Mouse (Mus musculus) liver, adult 2 months (tissue): Measurements from ENCODE around the gene Acoxl. TPM values are rescaled to one million over a fixed set of nuclear protein-coding genes. Genes with fewer than 3 reads are reported as not detected.

ENCODE experiments used
- DNase-seq: peaks from one replicate; pipeline ENCODE4 v3.0.0-alpha.2; 2011; ENCODE audit warnings: low read depth, low spot score; ENCODE audit errors: extremely low read depth
- H3K27ac ChIP-seq: fragments of 200-500 bp; replicated peaks from 2 replicates; pipeline ENCODE4 v1.5.1; 2012; ENCODE audit warnings: low read depth, mild to moderate bottlenecking, control low read depth, inconsistent platforms, low read length; ENCODE audit not compliant: insufficient read depth
- H3K27me3 ChIP-seq: fragments of 200-500 bp; 2 replicates; pipeline ENCODE4 v1.6.1; 2012; ENCODE audit warnings: mild to moderate bottlenecking, moderate library complexity, low read length, inconsistent platforms; ENCODE audit not compliant: control insufficient read depth, insufficient read depth
- H3K36me3 ChIP-seq: fragments of 200-500 bp; 2 replicates; pipeline ENCODE4 v1.6.1; 2012; ENCODE audit warnings: low read length, inconsistent platforms; ENCODE audit not compliant: control insufficient read depth, insufficient read depth
- H3K4me1 ChIP-seq: fragments of 200-500 bp; 2 replicates; pipeline ENCODE4 v1.6.1; 2011; ENCODE audit warnings: low read length; ENCODE audit not compliant: control insufficient read depth, insufficient read depth
- H3K4me3 ChIP-seq: fragments of 200-500 bp; 2 replicates; pipeline ENCODE4 v1.5.1; 2011; ENCODE audit warnings: low read depth, mild to moderate bottlenecking, control low read depth, low read length, moderate library complexity; ENCODE audit not compliant: insufficient read depth
- H3K79me2 ChIP-seq: fragments of 200-500 bp; 2 replicates; pipeline ENCODE4 v1.6.1; 2012; ENCODE audit warnings: inconsistent platforms, mild to moderate bottlenecking, low read length, moderate library complexity; ENCODE audit not compliant: control insufficient read depth, insufficient read depth
- H3K9ac ChIP-seq: fragments of 200-500 bp; 2 replicates; pipeline ENCODE4 v1.6.1; 2012; ENCODE audit warnings: low read depth, mild to moderate bottlenecking, control low read depth, inconsistent platforms, low read length
- CTCF ChIP-seq: fragments of 200-500 bp; IDR thresholded peaks from 2 replicates; pipeline ENCODE4 v1.5.1; 2011; ENCODE audit warnings: low read depth, low read length, control low read depth
- POLR2A ChIP-seq: fragments of 200-500 bp; IDR thresholded peaks from 2 replicates; pipeline ENCODE4 v1.6.1; 2011; ENCODE audit warnings: low read length, control low read depth; ENCODE audit not compliant: insufficient read depth; ENCODE audit errors: extremely low read depth
- whole genome bisulfite sequencing: fragments of 180-500 bp; shearing (Covaris S2); methylation state at CpG from one replicate; pipeline ENCODE4 v1.1.7; 2018; 5-methylcytosine and 5-hydroxymethylcytosine counted together
- polyA plus RNA-seq: library from polyadenylated mRNA; depleted of rRNA; stranded (reverse); fragments of >200 nt; gene quantifications from 2 replicates; pipeline ENCODE4 v1.2.3, GENCODE M21; 2012
- total RNA-seq: library from RNA; depleted of rRNA; stranded (reverse); fragments of >200 nt; gene quantifications from 2 replicates; pipeline ENCODE4 v1.2.3, GENCODE M21; 2014

The Acoxl gene
- total and polyA plus RNA-seq, 2 experiments, result not detected

- H3K9ac ChIP-seq, result no peak overlapping the region
- WGBS, result 88% methylated on average over 11 of the region's 11 CpGs
- H3K4me1 ChIP-seq, result no peaks in the 10 kb centered on the region
- H3K27me3 ChIP-seq, result no peaks in the 10 kb centered on the region
- no peak for TF ChIP-seq POLR2A
- TF ChIP-seq CTCF, result no peak
- no peaks in the 10 kb centered on the region; the same call in 1 of the 2 replicates for H3K79me2 ChIP-seq
- no peaks in the 10 kb centered on the region for H3K36me3 ChIP-seq
- DNase-seq, result no peak
- H3K27ac ChIP-seq, result no peak overlapping the region
- no peak overlapping the region for H3K4me3 ChIP-seq
These were observed 314.9 kb downstream of the Acoxl start for GRCm38 (mm10) chr2:128153551-128153910.

DNA sequence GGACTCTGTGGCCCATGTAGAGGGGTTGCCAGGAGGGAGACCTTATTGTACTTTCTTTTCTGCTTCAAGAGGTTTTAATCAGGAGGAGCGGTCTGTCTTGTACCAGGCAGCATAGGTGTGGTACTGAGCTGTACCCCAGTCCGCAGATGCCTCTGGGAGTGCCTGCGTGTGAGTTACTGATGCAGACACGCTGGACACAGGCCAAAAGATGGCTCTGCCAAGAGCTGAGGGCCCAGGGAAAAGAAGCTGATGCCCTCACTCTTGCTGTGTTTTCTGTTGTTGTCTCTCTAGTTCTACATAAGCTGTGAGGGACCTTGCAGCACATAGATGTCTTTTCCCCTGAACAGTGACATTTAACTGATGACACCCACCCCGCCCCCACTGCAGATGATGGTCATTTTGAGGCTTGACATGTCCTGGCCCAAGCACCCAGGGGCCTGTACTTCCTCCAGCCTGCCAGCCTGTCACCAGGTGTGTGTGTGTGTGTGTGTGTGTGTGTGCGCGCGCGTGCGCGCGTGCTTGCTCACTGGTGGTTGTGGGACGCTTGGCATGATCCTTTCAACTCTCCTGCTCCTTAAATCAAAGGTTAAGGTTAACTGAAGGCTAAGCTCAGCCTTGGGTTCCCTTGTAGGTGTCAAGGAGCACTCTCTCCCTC lies 316.9 kb downstream of the Acoxl start:
- no peak for DNase-seq
- Histone ChIP-seq H3K79me2 (no peaks in the 10 kb centered on the region), H3K4me3 (no peak overlapping the region), H3K27ac (no peak overlapping the region), H3K9ac (no peak overlapping the region), H3K4me1 (no peaks in the 10 kb centered on the region), H3K27me3 (no peaks in the 10 kb centered on the region), H3K36me3 (no peaks in the 10 kb centered on the region)
- TF ChIP-seq CTCF, result no peak
- TF ChIP-seq POLR2A, result no peak
- 89% methylated on average over 13 of the region's 13 CpGs for WGBS

DNA sequence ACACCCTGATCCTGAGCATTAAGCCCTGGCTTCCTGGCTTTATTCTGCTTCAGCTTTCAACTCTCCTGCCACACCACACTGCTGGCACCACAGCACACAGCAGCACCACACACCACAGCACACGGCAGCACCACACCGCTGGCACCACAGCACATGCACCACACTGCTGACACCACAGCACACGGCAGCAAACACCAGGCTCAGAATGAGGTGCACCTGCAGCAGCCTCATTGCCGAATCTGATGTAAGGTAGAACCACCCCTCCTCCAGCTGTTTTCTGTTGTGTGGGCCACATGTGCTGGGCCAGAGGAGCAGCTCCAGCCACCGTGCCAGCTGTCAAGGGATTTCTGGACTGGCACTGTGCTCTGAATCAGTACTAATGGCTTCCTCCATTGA lies 317.4 kb downstream of the Acoxl start:
- no peak for DNase-seq
- H3K27ac ChIP-seq, result no peak overlapping the region
- H3K9ac ChIP-seq, result no peak overlapping the region
- TF ChIP-seq POLR2A, result no peak
- no peak for TF ChIP-seq CTCF
- H3K27me3 ChIP-seq, result no peaks in the 10 kb centered on the region
- H3K4me1 ChIP-seq, result no peaks in the 10 kb centered on the region
- H3K79me2 ChIP-seq, result no peaks in the 10 kb centered on the region
- H3K4me3 ChIP-seq, result no peak overlapping the region
- WGBS, result 86% methylated on average over 5 of the region's 5 CpGs
- H3K36me3 ChIP-seq, result no peaks in the 10 kb centered on the region

- TF ChIP-seq CTCF (no peak), POLR2A (no peak)
- Histone ChIP-seq H3K4me1 (no peaks in the 10 kb centered on the region), H3K36me3 (no peaks in the 10 kb centered on the region), H3K4me3 (no peak overlapping the region), H3K27me3 (no peaks in the 10 kb centered on the region), H3K79me2 (no peaks in the 10 kb centered on the region), H3K9ac (no peak overlapping the region), H3K27ac (no peak overlapping the region)
- no peak for DNase-seq
- 85% methylated on average over 12 of the region's 12 CpGs for WGBS
These were observed 318.1 kb downstream of the Acoxl start for GRCm38 (mm10) chr2:128156557-128157412.

DNA sequence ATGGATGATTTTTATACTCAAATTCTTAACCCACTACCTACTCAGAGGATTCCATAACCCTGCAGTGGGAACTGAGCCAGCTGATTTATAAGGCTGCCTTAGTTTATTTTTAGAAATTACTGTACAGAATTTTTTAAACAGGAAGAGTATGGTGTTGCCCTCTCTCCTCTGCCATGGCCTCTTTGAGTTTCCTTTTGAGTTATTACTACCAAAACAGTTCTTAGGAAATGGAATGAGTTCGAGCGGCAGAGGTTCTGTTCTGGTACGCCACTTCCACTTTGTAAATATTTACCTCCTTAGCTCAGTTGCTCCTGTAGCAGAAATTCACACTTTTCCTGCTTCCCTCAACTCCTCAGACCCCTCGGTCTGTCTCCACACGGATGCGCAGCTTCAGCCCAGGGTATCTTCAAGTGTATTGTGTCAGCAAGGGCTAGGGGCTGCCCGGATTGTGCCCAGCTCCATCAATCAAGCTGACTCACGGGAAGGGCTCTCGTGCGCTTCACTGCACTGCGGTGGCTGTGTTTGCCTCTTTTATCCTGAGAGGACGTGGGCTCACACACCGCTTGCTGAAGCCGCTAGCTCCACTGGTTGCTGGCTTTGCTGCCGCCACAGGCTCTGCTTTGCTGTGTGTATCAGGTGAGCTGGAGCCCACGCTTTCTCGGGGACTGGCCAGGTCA lies 320.2 kb downstream of the Acoxl start:
- no peaks in the 10 kb centered on the region for H3K36me3 ChIP-seq

More for the DNA sequence above, 320.2 kb downstream of the Acoxl start:
- H3K4me1 ChIP-seq, result no peaks in the 10 kb centered on the region
- H3K27ac ChIP-seq, result no peak overlapping the region
- H3K27me3 ChIP-seq, result no peaks in the 10 kb centered on the region
- H3K4me3 ChIP-seq, result no peak overlapping the region
- no peak for TF ChIP-seq POLR2A
- TF ChIP-seq CTCF, result no peak
- DNase-seq, result no peak
- 91% methylated on average over 17 of the region's 17 CpGs for WGBS
- no peaks in the 10 kb centered on the region for H3K79me2 ChIP-seq
- no peak overlapping the region for H3K9ac ChIP-seq
